Mouse (Mus musculus): ENCODE measurements around the gene Psmb11.

- TF ChIP-seq CTCF (IDR thresholded peaks at IDR 0.05; ENCODE audit: borderline replicate concordance, insufficient read depth, low read length): no peak
- TF ChIP-seq POLR2A (IDR thresholded peaks at IDR 0.05; ENCODE audit: low read depth, low read length): no peak
These were observed 41.6 kb upstream of the Psmb11 start for GRCm38 (mm10) chr14:54579638-54580037.

All from embryonic fibroblast, embryonic 13.5 days (primary cell).